Mouse (Mus musculus): ENCODE measurements around the gene Cpn2.

GRCm38 (mm10) chr16:30306102-30306501 is 38.8 kb upstream of the Cpn2 start:
- TF ChIP-seq POLR2A (IDR thresholded peaks at IDR 0.05; ENCODE audit: control insufficient read depth, low read depth, low read length) = no peak
- no peak for TF ChIP-seq CTCF (IDR thresholded peaks at IDR 0.05; ENCODE audit: control insufficient read depth, insufficient read depth, insufficient replicate concordance, low read depth, low read length)

All from testis, adult 2 months (tissue).